Mouse (Mus musculus): ENCODE measurements around the gene Zfp60. TPM values are rescaled to one million over a fixed set of nuclear protein-coding genes. Genes with fewer than 3 reads are reported as not detected.

The Zfp60 gene
- total RNA-seq (2021) = 10 to 100 TPM in 1 of 2 experiments, 1 to 10 TPM in 1; 9.9 to 16.0 TPM
- long read RNA-seq, experiment 1, full-length matches to known transcripts = 2 of 4 reads
- long read RNA-seq, experiment 1, partial matches to known transcripts = 0 of 4 reads
- long read RNA-seq, experiment 1, other reads (novel, unspliced or antisense) = 2 of 4 reads
- long read RNA-seq, experiment 2, full-length matches to known transcripts = 3 of 4 reads
- long read RNA-seq, experiment 2, partial matches to known transcripts = 1 of 4 reads
- long read RNA-seq, experiment 2, other reads (novel, unspliced or antisense) = 0 of 4 reads

GRCm38 (mm10) chr7:27731281-27731883 is at the start of gene Zfp60:
Zfp60 (plus strand) TSS chr7:27731389.
- peak; percentile 90 for DNase-seq

- no peak for DNase-seq
Observed at GRCm38 (mm10) chr7:27683218-27683617, 48.0 kb upstream of the Zfp60 start.

GRCm38 (mm10) chr7:27685220-27685619 is 46.0 kb upstream of the Zfp60 start:
- DNase-seq = no peak

GRCm38 (mm10) chr7:27685681-27686080 is 45.5 kb upstream of the Zfp60 start:
- DNase-seq = no peak

- no peak for DNase-seq
Observed at GRCm38 (mm10) chr7:27687043-27687442, 44.1 kb upstream of the Zfp60 start.

- no peak for DNase-seq
Observed at GRCm38 (mm10) chr7:27687836-27688235, 43.4 kb upstream of the Zfp60 start.

- DNase-seq = no peak
Observed at GRCm38 (mm10) chr7:27688246-27688788, 42.9 kb upstream of the Zfp60 start.

GRCm38 (mm10) chr7:27688815-27689612 is 42.2 kb upstream of the Zfp60 start, which contains the start of gene Zfp607b:
Zfp607b (plus strand) TSS chr7:27689340.
- DNase-seq = peak; percentile 90

GRCm38 (mm10) chr7:27691076-27691475 is 40.1 kb upstream of the Zfp60 start:
- DNase-seq = peak; percentile 41

GRCm38 (mm10) chr7:27696711-27697110 is 34.5 kb upstream of the Zfp60 start:
- no peak for DNase-seq

GRCm38 (mm10) chr7:27710402-27710801 is 20.8 kb upstream of the Zfp60 start:
- no peak for DNase-seq

GRCm38 (mm10) chr7:27721951-27722350 is 9.2 kb upstream of the Zfp60 start:
- DNase-seq = no peak

GRCm38 (mm10) chr7:27725566-27726538 is 5.3 kb upstream of the Zfp60 start:
- peak; percentile 47 for DNase-seq

GRCm38 (mm10) chr7:27727471-27727870 is 3.7 kb upstream of the Zfp60 start:
- no peak for DNase-seq

- no peak for DNase-seq
Observed at GRCm38 (mm10) chr7:27731946-27732345, 757 bp downstream of the Zfp60 start.

GRCm38 (mm10) chr7:27732508-27732907 is 1.3 kb downstream of the Zfp60 start:
- no peak for DNase-seq

- DNase-seq = no peak
Observed at GRCm38 (mm10) chr7:27735457-27735856, 4.3 kb downstream of the Zfp60 start.

GRCm38 (mm10) chr7:27756351-27757047 is 25.3 kb downstream of the Zfp60 start:
- no peak for DNase-seq

GRCm38 (mm10) chr7:27757048-27757375 is 25.8 kb downstream of the Zfp60 start:
- no peak for DNase-seq

- DNase-seq = no peak
Observed at GRCm38 (mm10) chr7:27765176-27765886, 34.1 kb downstream of the Zfp60 start.
